Mouse (Mus musculus) ES-Bruce4 (cell line): ENCODE data around the gene Ackr2. TPM values are rescaled to one million over a fixed set of nuclear protein-coding genes. Genes with fewer than 3 reads are reported as not detected.

Source experiments
- H3K27ac ChIP-seq: 2 replicates; pipeline ENCODE4 v1.5.1; 2012; ENCODE audit warnings: low read length, inconsistent platforms; ENCODE audit not compliant: insufficient read depth
- H3K27me3 ChIP-seq: 2 replicates; pipeline ENCODE4 v1.6.1; 2012; ENCODE audit warnings: mild to moderate bottlenecking, low read length, inconsistent platforms; ENCODE audit not compliant: control insufficient read depth, poor library complexity, insufficient read depth, severe bottlenecking
- H3K36me3 ChIP-seq: 2 replicates; pipeline ENCODE4 v1.6.1; 2012; ENCODE audit warnings: inconsistent platforms, mild to moderate bottlenecking, low read length, moderate library complexity; ENCODE audit not compliant: control insufficient read depth, poor library complexity, insufficient read depth, severe bottlenecking
- H3K4me1 ChIP-seq: one replicate; pipeline ENCODE4 v1.8.1; 2011; ENCODE audit warnings: low read length; ENCODE audit not compliant: control insufficient read depth, insufficient read depth
- H3K4me3 ChIP-seq: 2 replicates; pipeline ENCODE4 v1.5.1; 2011; ENCODE audit warnings: low read depth, mild to moderate bottlenecking, low read length
- H3K9ac ChIP-seq: 2 replicates; pipeline ENCODE4 v1.6.1; 2012; ENCODE audit warnings: low read depth, mild to moderate bottlenecking, inconsistent platforms; ENCODE audit not compliant: poor library complexity, severe bottlenecking
- H3K9me3 ChIP-seq: replicated peaks from 2 replicates; pipeline ENCODE4 v1.6.1; 2012; ENCODE audit warnings: mild to moderate bottlenecking, low read length, inconsistent platforms; ENCODE audit not compliant: control insufficient read depth, poor library complexity, insufficient read depth, severe bottlenecking
- CTCF ChIP-seq: IDR thresholded peaks from one replicate; pipeline ENCODE4 v1.8.1; 2011; ENCODE audit warnings: low read depth, low read length
- EP300 ChIP-seq: IDR thresholded peaks from 2 replicates; pipeline ENCODE4 v1.6.1; 2011; ENCODE audit warnings: low read depth, low read length; ENCODE audit not compliant: insufficient read depth
- POLR2A ChIP-seq: IDR thresholded peaks from one replicate; pipeline ENCODE4 v1.8.1; 2011; ENCODE audit warnings: low read length; ENCODE audit not compliant: insufficient read depth
- polyA plus RNA-seq: library from polyadenylated mRNA; stranded (reverse); fragments of >200 nt; gene quantifications from 2 replicates; pipeline ENCODE4 v1.2.4, GENCODE M21; 2011; ENCODE audit warnings: low read depth; ENCODE audit not compliant: missing spikeins, insufficient read depth, insufficient read length

Ackr2 gene
- polyA plus RNA-seq, 1 experiment, result not detected

DNA sequence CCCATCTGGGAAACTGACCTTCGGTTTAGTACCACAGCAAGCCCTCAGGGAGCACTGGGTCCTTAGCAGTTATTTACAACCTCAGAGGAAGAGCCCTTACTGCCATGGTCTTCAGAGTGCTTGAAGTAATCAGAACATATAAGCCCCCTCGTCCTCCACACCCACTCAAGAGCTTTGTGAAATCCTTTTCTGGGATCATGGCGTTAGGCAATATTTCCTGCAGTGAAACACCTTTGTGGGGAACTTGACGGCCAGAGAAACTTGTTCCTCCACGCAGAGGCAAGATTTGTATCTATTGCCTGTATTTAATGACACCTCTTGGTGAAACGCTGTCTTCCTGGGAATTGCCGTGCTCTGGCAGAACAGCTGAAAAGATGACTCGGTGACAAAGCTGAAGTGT lies 27.8 kb downstream of the Ackr2 start:
- H3K4me3 ChIP-seq, result no peak overlapping the region
- H3K9me3 ChIP-seq, result no peaks in the 10 kb centered on the region
- H3K36me3 ChIP-seq, result no peaks in the 10 kb centered on the region
- TF ChIP-seq EP300 (no peak), POLR2A (no peak), CTCF (no peak)
- H3K27me3 ChIP-seq, result no peaks in the 10 kb centered on the region
- H3K27ac ChIP-seq, result no peak overlapping the region
- H3K4me1 ChIP-seq, result no peaks in the 10 kb centered on the region
- H3K9ac ChIP-seq, result no peak overlapping the region

DNA sequence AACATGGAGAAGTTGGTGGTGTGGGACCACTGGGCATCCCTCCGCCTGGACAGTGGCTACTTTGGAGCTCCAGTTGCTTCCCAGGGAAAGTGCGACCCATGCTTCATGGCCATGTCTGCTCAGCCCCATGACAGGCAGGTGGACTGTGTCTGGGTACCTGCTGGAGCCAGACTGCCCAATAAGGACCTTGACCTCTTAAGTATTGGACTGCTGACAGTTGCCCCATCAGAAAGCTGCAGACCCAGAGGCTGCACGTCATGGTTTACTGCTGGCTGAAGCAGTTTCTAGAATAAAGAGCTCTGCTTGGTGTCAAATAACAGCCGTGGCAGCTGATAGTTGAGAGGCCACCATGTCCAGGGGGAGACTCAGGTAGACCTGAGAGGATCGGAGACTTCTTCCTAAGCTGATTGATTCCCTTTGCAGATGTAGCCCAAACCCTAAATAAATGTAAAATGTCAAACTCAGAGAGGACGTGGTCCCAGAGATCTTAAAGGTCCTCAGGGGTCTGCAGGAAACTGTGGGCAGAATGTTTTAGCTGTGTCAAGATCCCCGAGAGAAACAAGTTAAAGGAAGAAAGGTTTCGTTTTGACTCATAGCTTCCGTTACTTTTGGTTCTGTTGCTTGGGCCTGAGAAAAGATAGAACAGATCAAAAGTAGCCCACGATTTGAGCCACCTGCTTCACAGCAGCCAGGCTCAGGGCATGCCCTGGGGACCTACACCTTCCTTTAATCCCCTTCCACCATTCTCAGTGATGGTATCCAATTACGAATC lies 28.7 kb downstream of the Ackr2 start:
- Histone ChIP-seq H3K36me3 (no peaks in the 10 kb centered on the region), H3K4me3 (no peak overlapping the region), H3K27ac (no peak overlapping the region), H3K27me3 (no peaks in the 10 kb centered on the region), H3K4me1 (no peaks in the 10 kb centered on the region), H3K9ac (no peak overlapping the region), H3K9me3 (no peaks in the 10 kb centered on the region)
- TF ChIP-seq EP300 (no peak), POLR2A (no peak), CTCF (no peak)

- Histone ChIP-seq H3K9ac (no peak overlapping the region), H3K4me1 (no peaks in the 10 kb centered on the region)
- TF ChIP-seq POLR2A (no peak), CTCF (no peak), EP300 (no peak)
Measured at GRCm38 (mm10) chr9:121927721-121928120, 29.6 kb downstream of the Ackr2 start.

GRCm38 (mm10) chr9:121928498-121928897 lies 30.3 kb downstream of the Ackr2 start:
- Histone ChIP-seq H3K4me3 (no peak overlapping the region), H3K9ac (no peak overlapping the region), H3K9me3 (no peaks in the 10 kb centered on the region), H3K27ac (no peak overlapping the region), H3K4me1 (no peaks in the 10 kb centered on the region), H3K27me3 (no peaks in the 10 kb centered on the region; the same call in none of the 2 replicates), H3K36me3 (no peaks in the 10 kb centered on the region)
- TF ChIP-seq POLR2A, result no peak
- no peak for TF ChIP-seq EP300
- TF ChIP-seq CTCF, result peak; percentile 80

More at GRCm38 (mm10) chr9:121927721-121928120, 29.6 kb downstream of the Ackr2 start:
- H3K4me3 ChIP-seq, result no peak overlapping the region
- no peak overlapping the region for H3K27ac ChIP-seq
- H3K9me3 ChIP-seq, result no peaks in the 10 kb centered on the region
- no peaks in the 10 kb centered on the region; the same call in none of the 2 replicates for H3K27me3 ChIP-seq
- no peaks in the 10 kb centered on the region for H3K36me3 ChIP-seq

DNA sequence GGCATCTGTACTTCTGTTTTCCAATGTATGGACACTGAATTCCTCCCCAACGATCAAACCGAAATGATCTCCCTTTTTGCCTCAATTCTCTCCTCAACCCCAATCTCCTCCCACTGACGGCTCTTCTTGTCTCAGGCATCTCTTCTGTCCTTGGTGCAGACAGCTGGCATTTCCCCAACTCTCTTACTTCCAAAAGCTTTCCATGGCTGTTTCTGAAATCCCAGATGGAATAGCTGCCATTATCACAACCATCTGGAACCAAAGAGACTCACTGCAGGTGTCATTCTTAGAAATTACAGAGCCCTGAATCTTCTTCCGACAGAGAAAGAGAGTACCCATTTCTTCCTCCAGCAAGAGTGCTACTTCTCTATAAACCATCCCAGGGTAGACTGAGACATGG lies 36.7 kb downstream of the Ackr2 start:
- TF ChIP-seq EP300 (no peak), POLR2A (no peak)
- Histone ChIP-seq H3K9me3 (no peaks in the 10 kb centered on the region), H3K36me3 (no peaks in the 10 kb centered on the region), H3K27me3 (peaks cover 1% of the 10 kb centered on the region), H3K27ac (no peak overlapping the region), H3K4me3 (no peak overlapping the region), H3K4me1 (no peaks in the 10 kb centered on the region), H3K9ac (no peak overlapping the region)

- Histone ChIP-seq H3K9me3 (no peaks in the 10 kb centered on the region), H3K9ac (no peak overlapping the region), H3K27me3 (peaks cover 1% of the 10 kb centered on the region), H3K36me3 (no peaks in the 10 kb centered on the region), H3K4me1 (no peaks in the 10 kb centered on the region), H3K27ac (no peak overlapping the region), H3K4me3 (no peak overlapping the region)
- no peak for TF ChIP-seq EP300
- TF ChIP-seq CTCF, result no peak
- TF ChIP-seq POLR2A, result no peak
Measured at GRCm38 (mm10) chr9:121936952-121937351, 38.8 kb downstream of the Ackr2 start.
